Mouse (Mus musculus): ENCODE measurements around the gene Wdr18. TPM values are rescaled to one million over a fixed set of nuclear protein-coding genes. Genes with fewer than 3 reads are reported as not detected.

The Wdr18 gene
- total and polyA plus RNA-seq, 3 experiments, result 54.2 to 92.1 (median 70.8) TPM

DNA sequence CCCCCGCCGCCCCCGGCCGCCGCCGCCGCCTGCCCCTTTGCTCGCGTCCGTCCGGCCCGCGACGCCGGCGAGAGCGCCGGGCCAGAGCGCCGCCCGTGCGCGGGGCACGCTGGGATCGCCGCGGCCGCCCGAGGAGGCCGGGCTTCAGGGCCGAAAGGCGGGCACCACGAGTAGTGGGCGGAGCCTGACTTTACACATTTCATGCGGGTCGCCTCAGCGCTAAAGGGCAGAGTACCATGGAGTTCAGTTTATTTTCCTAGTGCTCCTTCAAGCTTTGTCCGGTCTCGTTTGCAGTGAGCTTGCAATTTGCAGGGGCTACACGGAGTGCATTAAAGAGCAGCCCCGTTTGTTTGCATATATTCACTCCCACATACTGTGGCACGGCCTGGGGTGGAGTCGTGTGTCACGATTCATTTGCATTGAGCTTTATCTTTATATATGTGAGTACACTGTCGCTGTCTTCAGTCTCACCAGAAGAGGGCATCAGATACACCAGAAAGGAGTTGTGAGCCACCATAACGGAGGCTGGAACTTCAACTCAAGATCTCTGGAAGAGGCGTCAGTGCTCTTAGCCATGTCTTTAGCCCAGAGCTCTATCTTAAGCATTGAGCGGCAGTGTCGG lies 24.4 kb downstream of the Wdr18 start, which contains the start of gene Tmem259:
Tmem259 (minus strand) TSS at position 136 of the 622 bp plus-strand sequence.
- TF ChIP-seq UBTF (IDR thresholded peaks at IDR 0.05; ENCODE audit: low read depth, low read length), result no peak
- TF ChIP-seq SIN3A (IDR thresholded peaks at IDR 0.05; ENCODE audit: low read length), result no peak; the same call in 1 of the 2 replicates
- peak; percentile 65; the same call in 1 of the 2 replicates for TF ChIP-seq IRF4 (IDR thresholded peaks at IDR 0.05; ENCODE audit: low read depth, low read length)
- peak; percentile 63; the same call in 1 of the 2 replicates for TF ChIP-seq TCF12 (IDR thresholded peaks at IDR 0.05; ENCODE audit: low read depth, low read length)
- 0 out of 2 replicates have a peak, but pooled peaks have one; percentile 37 for TF ChIP-seq NRF1 (IDR thresholded peaks at IDR 0.05; ENCODE audit: low read depth, low read length)
- no peak for TF ChIP-seq USF2 (conservative IDR thresholded peaks at IDR 0.05; ENCODE audit: low read depth, low read length)
- no peak for TF ChIP-seq PAX5 (IDR thresholded peaks at IDR 0.05; ENCODE audit: low read length)
- TF ChIP-seq CHD1 (IDR thresholded peaks at IDR 0.05; ENCODE audit: low read depth, low read length), result no peak
- peak; percentile 47 for TF ChIP-seq RAD21 (IDR thresholded peaks at IDR 0.05; ENCODE audit: low read depth, low read length)
- peak; percentile 55 for TF ChIP-seq POLR2A (IDR thresholded peaks at IDR 0.05; ENCODE audit: low read depth, low read length)
- peak; percentile 78 for TF ChIP-seq BHLHE40 (IDR thresholded peaks at IDR 0.05; ENCODE audit: low read depth, low read length)
- no peak for TF ChIP-seq RCOR1 (conservative IDR thresholded peaks at IDR 0.05; ENCODE audit: low read depth, low read length)
- TF ChIP-seq KAT2A (IDR thresholded peaks at IDR 0.05; ENCODE audit: insufficient replicate concordance, low read length), result no peak
- peak; percentile 53 for TF ChIP-seq NELFE (IDR thresholded peaks at IDR 0.05; ENCODE audit: low read depth, low read length)
- 0 out of 2 replicates have a peak, but pooled peaks have one; percentile 19 for TF ChIP-seq ZNF384 (IDR thresholded peaks at IDR 0.05; ENCODE audit: low read depth, low read length)
- TF ChIP-seq MAZ (IDR thresholded peaks at IDR 0.05; ENCODE audit: low read depth, low read length), result peak; percentile 66
- TF ChIP-seq E2F4 (IDR thresholded peaks at IDR 0.05; ENCODE audit: insufficient replicate concordance, low read depth, low read length), result peak; percentile 74; the same call in 1 of the 2 replicates
- peak; percentile 32 for TF ChIP-seq ETS1 (conservative IDR thresholded peaks at IDR 0.05; ENCODE audit: low read depth, low read length)
- TF ChIP-seq MEF2A (IDR thresholded peaks at IDR 0.05; ENCODE audit: borderline replicate concordance, low read depth, low read length), result peak; percentile 42; the same call in 1 of the 2 replicates
- peak; percentile 86 for TF ChIP-seq MYC (IDR thresholded peaks at IDR 0.05; ENCODE audit: low read depth, low read length)
- no peak for TF ChIP-seq GABPA (IDR thresholded peaks at IDR 0.05; ENCODE audit: insufficient replicate concordance, low read depth, low read length)
- TF ChIP-seq ELF1 (IDR thresholded peaks at IDR 0.05; ENCODE audit: low read depth, low read length), result no peak
- peak; percentile 85 for TF ChIP-seq MAX (IDR thresholded peaks at IDR 0.05; ENCODE audit: low read length)
- TF ChIP-seq HCFC1 (IDR thresholded peaks at IDR 0.05; ENCODE audit: low read depth, low read length), result peak; percentile 65
- TF ChIP-seq EP300 (IDR thresholded peaks at IDR 0.05; ENCODE audit: low read length), result no peak
- peak; percentile 65 for TF ChIP-seq SMC3 (IDR thresholded peaks at IDR 0.05; ENCODE audit: low read depth, low read length)
- TF ChIP-seq TBP (conservative IDR thresholded peaks at IDR 0.05; ENCODE audit: low read depth, low read length), result 0 out of 2 replicates have a peak, but pooled peaks have one; percentile 48
- TF ChIP-seq USF1 (IDR thresholded peaks at IDR 0.05; ENCODE audit: low read depth, low read length), result no peak
- TF ChIP-seq ZC3H11A (IDR thresholded peaks at IDR 0.05; ENCODE audit: low read depth, low read length), result 0 out of 2 replicates have a peak, but pooled peaks have one; percentile 4
- TF ChIP-seq ZKSCAN1 (IDR thresholded peaks at IDR 0.05; ENCODE audit: borderline replicate concordance, low read depth, low read length), result no peak
- TF ChIP-seq CHD2 (IDR thresholded peaks at IDR 0.05; ENCODE audit: low read length), result 0 out of 2 replicates have a peak, but pooled peaks have one; percentile 29
- peak; percentile 73 for TF ChIP-seq ZMIZ1 (IDR thresholded peaks at IDR 0.05; ENCODE audit: low read depth, low read length)
- TF ChIP-seq JUN (IDR thresholded peaks at IDR 0.05; ENCODE audit: insufficient read depth, low read depth, low read length), result no peak
- TF ChIP-seq MAFK (IDR thresholded peaks at IDR 0.05; ENCODE audit: insufficient replicate concordance, low read length), result 0 out of 2 replicates have a peak, but pooled peaks have one; percentile 17
- TF ChIP-seq CTCF (conservative IDR thresholded peaks at IDR 0.05 in 1 of 2, IDR thresholded peaks at IDR 0.05 in 1 of 2; ENCODE audit: low read depth in 2 of 2, low read length in 2 of 2), result peak; percentile 44 to 71; a peak in 3 of 4 replicates
- no peak for TF ChIP-seq POLR2AphosphoS2 (IDR thresholded peaks at IDR 0.05; ENCODE audit: low read depth, low read length)
- TF ChIP-seq JUND (conservative IDR thresholded peaks at IDR 0.05; ENCODE audit: low read depth, low read length), result peak; percentile 52
- TF ChIP-seq MXI1 (IDR thresholded peaks at IDR 0.05; ENCODE audit: low read depth, low read length), result peak; percentile 41
- H3K27ac ChIP-seq (ENCODE audit: insufficient read depth, low read depth), result peak within 1 kb of the TSS; percentile 85
- peaks cover 16 to 32% of the 10 kb centered on the region in 2 experiments for H3K36me3 ChIP-seq (replicated peaks in 1 of 2; ENCODE audit: control insufficient read depth in 1 of 2, insufficient read depth in 1 of 2, low read length in 1 of 2)
- peaks cover 29 to 68% of the 10 kb centered on the region in 2 experiments for H3K4me1 ChIP-seq (ENCODE audit: control insufficient read depth in 1 of 2, insufficient read depth in 2 of 2)
- H3K27me3 ChIP-seq (replicated peaks), result peaks cover 3% of the 10 kb centered on the region
- dilution Hi-C loops (cut with MboI; ENCODE audit: extremely low pct_ligation_motif_present, extremely low pct_unique_long_range_greater_than_20kb, low sequenced_read_pairs) (no loop called here), in situ Hi-C loops (cut with MboI; ENCODE audit: low pct_ligation_motif_present, low pct_unique_long_range_greater_than_20kb, low sequenced_read_pairs) (no loop called here)
- H3K9ac ChIP-seq (ENCODE audit: insufficient read depth, low read depth), result peak within 1 kb of the TSS; percentile 99
- peaks cover 35% of the 10 kb centered on the region for H3K79me2 ChIP-seq (replicated peaks; ENCODE audit: control insufficient read depth, extremely low read depth, insufficient read depth, poor library complexity, severe bottlenecking)
- peak within 1 kb of the TSS; percentile 75 to 97 (median 89) for H3K4me3 ChIP-seq (replicated peaks in 1 of 3; ENCODE audit: low read depth in 2 of 3, low read length in 2 of 3, poor library complexity in 1 of 3)
- peak within 1 kb of the TSS; percentile 85 for H3K4me2 ChIP-seq (ENCODE audit: insufficient read depth, low read depth, poor library complexity, severe bottlenecking)
- no peaks in the 10 kb centered on the region for H3K9me3 ChIP-seq (replicated peaks; ENCODE audit: low read length)
- peak; percentile 90 for DNase-seq (ENCODE audit: extremely low read depth)
